Mouse (Mus musculus) stomach, embryonic 16.5 days (tissue): ENCODE results near the gene Srsf4. TPM values are rescaled to one million over a fixed set of nuclear protein-coding genes. Genes with fewer than 3 reads are reported as not detected.

ENCODE experiments used
- ATAC-seq: fragments of 200-750 bp; cut with Nextera tagmentation; 2 replicates; pipeline ENCODE4 v1.8.0; 2017; ENCODE audit warnings: moderate number of reproducible peaks, moderate TSS enrichment; ENCODE audit not compliant: insufficient read depth, low FRiP score
- H3K27ac ChIP-seq: fragments of 300-500 bp; sonication (generic); 2 replicates; pipeline ENCODE4 v1.5.1; 2014; ENCODE audit warnings: low read length
- H3K27me3 ChIP-seq: fragments of 300-500 bp; sonication (generic); 2 replicates; pipeline ENCODE4 v1.6.1; 2014; ENCODE audit warnings: low read length, control low read depth, mixed read lengths; ENCODE audit not compliant: control insufficient read depth, insufficient read depth
- H3K36me3 ChIP-seq: fragments of 300-500 bp; sonication (generic); 2 replicates; pipeline ENCODE4 v1.6.1; 2014; ENCODE audit warnings: low read length; ENCODE audit not compliant: control insufficient read depth, insufficient read depth
- H3K4me1 ChIP-seq: fragments of 300-500 bp; sonication (generic); 2 replicates; pipeline ENCODE4 v1.6.1; 2014; ENCODE audit warnings: low read length, control low read depth, mixed read lengths; ENCODE audit not compliant: control insufficient read depth, insufficient read depth
- H3K4me2 ChIP-seq: fragments of 300-500 bp; sonication (generic); 2 replicates; pipeline ENCODE4 v1.6.1; 2014; ENCODE audit warnings: low read depth, low read length, mixed read lengths
- H3K4me3 ChIP-seq: fragments of 300-500 bp; sonication (generic); replicated peaks from 2 replicates; pipeline ENCODE4 v1.5.1; 2014; ENCODE audit warnings: mild to moderate bottlenecking, low read length
- H3K9ac ChIP-seq: fragments of 300-500 bp; sonication (generic); 2 replicates; pipeline ENCODE4 v1.6.1; 2014; ENCODE audit warnings: low read length
- H3K9me3 ChIP-seq: fragments of 300-500 bp; sonication (generic); replicated peaks from 2 replicates; pipeline ENCODE4 v1.6.1; 2016; ENCODE audit warnings: low read length, control low read depth; ENCODE audit not compliant: control insufficient read depth
- WGBS: fragments of 180-500 bp; shearing (Covaris S2); extraction: QIAGEN DNeasy Blood & Tissue Kit; methylation state at CpG from one replicate; pipeline ENCODE4 v1.1.7; 2014; 5-methylcytosine and 5-hydroxymethylcytosine counted together
- polyA plus RNA-seq: library from polyadenylated mRNA; unstranded; fragments of >200 nt; fragmentation: Nextera tagmentation; extraction: Ambion mirVana; gene quantifications from 2 replicates; pipeline ENCODE4 v1.2.1, GENCODE M21; 2015

Srsf4 gene
- polyA plus RNA-seq, 1 experiment from 2014 or later: 81.2 TPM

DNA sequence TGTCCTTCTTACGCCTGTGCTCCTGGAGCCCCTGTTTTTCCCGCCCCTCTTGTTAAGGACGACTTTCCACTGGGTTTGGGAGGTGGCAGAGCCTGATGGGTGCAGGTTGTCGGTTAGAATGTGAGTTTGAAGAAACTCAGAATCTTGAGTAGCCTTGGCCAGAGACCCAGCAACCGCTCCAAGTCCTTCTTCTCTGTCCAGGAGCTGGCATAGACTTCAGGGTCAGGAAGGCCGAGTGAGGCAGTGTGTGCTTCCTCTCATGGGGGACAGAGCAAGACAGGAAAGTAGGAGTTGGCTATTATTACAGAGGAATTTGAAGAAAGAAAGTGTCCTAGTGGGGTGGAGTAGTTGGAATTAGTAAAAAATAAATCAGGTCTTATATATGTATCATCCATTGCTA, 10.2 kb downstream of the Srsf4 start:
- Histone ChIP-seq H3K4me2 (no peak overlapping the region), H3K4me3 (no peak overlapping the region), H3K9me3 (no peaks in the 10 kb centered on the region), H3K4me1 (peaks cover 19% of the 10 kb centered on the region), H3K9ac (no peak overlapping the region), H3K27me3 (no peaks in the 10 kb centered on the region), H3K36me3 (0 out of 2 replicates have a peak, but pooled peaks cover 4% of the 10 kb centered on the region), H3K27ac (no peak overlapping the region)
- ATAC-seq: no peak
- WGBS: 72% methylated on average over 6 of the region's 6 CpGs

DNA sequence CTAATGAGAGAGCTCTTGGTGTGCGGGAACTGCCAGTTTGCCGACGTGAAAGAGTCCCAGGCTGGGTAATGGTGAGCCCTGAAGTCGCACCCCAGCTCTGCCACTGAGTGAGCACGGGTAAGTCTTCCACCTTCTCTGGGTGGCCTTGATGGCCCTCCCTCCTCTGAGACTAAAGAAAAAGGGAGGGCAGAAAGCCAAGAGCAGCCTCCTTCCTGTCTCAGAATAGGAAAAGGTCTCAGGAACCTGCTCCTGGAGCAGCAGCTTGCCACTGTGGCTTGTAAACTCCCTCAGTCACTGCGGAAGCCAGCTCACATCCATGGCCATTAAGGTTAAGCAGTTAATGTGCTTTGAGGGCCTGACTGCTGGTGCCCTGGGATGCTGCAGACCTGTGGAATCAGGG, 12.0 kb downstream of the Srsf4 start:
- no peak for ATAC-seq
- H3K27ac ChIP-seq: no peak overlapping the region
- no peaks in the 10 kb centered on the region for H3K27me3 ChIP-seq
- no peaks in the 10 kb centered on the region for H3K9me3 ChIP-seq
- no peak overlapping the region for H3K9ac ChIP-seq
- H3K4me3 ChIP-seq: no peak overlapping the region
- H3K4me2 ChIP-seq: no peak overlapping the region
- peaks cover 7% of the 10 kb centered on the region for H3K4me1 ChIP-seq
- 82% methylated on average over 6 of the region's 6 CpGs for WGBS
- 0 out of 2 replicates have a peak, but pooled peaks cover 4% of the 10 kb centered on the region for H3K36me3 ChIP-seq

DNA sequence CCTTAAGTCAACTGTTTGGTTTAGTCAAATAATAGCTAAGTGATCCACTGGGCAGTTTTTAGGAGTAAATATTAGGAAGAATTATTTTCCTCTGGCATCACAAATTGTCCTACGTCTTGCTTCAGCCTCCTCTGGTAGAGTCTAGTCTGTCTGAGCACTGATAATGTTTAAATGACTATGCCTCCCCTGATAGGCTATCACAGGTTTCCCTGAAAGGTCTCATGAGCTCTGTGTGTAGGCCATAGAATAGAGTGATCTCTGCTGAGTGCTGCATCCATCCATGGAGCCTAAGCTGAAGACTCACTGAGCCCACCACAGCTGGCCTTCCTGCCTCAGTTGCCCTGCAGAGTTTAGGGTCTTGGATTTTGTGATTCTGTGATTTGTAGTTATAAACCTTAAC, 15.1 kb downstream of the Srsf4 start:
- Histone ChIP-seq H3K4me1 (peaks cover 4% of the 10 kb centered on the region), H3K4me2 (no peak overlapping the region), H3K27me3 (no peaks in the 10 kb centered on the region), H3K4me3 (no peak overlapping the region), H3K27ac (no peak overlapping the region), H3K36me3 (0 out of 2 replicates have a peak, but pooled peaks cover 8% of the 10 kb centered on the region), H3K9ac (no peak overlapping the region), H3K9me3 (no peaks in the 10 kb centered on the region)
- WGBS: 73% methylated on average over 1 of the region's 1 CpGs
- ATAC-seq: no peak

DNA sequence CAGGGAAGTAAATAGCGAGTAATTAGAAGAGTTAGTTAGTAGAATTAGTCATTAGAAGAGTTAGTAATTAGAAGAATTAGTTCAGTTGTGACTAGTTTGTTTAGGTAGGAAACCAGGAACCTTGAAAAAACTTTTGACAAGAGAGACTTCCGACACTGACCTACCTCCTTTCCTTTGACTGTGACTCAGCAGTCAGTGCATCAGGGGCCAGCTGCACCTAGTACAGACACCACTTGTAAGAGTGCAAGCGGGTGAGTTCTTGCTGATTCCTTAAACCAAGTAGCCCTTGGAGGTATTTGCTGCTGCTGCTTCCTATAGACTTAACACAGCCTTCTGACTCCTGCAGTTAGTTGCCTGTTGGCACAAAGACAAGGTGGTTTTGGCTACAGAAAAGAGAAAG, 17.3 kb downstream of the Srsf4 start:
- no peak overlapping the region for H3K27ac ChIP-seq
- no peak overlapping the region for H3K9ac ChIP-seq
- no peaks in the 10 kb centered on the region for H3K9me3 ChIP-seq
- H3K4me2 ChIP-seq: no peak overlapping the region
- 92% methylated on average over 3 of the region's 3 CpGs for WGBS
- peaks cover 9% of the 10 kb centered on the region; the same call in 1 of the 2 replicates for H3K36me3 ChIP-seq
- no peak overlapping the region for H3K4me3 ChIP-seq
- no peaks in the 10 kb centered on the region for H3K4me1 ChIP-seq
- no peaks in the 10 kb centered on the region for H3K27me3 ChIP-seq
- ATAC-seq: no peak

DNA sequence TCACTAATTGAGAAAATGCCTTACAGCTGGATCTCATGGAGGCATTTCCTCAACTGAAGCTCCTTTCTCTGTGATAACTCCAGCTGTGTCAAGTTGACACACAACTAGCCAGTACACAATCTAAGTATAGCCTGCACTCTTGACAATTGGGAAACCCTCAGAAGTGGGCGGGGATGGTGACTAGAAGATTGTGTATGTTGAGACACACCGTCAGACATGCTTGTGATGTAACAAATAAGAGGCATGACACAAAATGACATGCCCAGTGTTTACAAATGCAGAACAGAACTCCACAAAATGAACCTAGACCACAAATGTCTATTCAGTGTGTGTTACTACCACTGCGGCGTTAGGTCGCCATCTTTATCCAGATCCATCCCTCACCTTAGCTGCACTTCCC, 23.7 kb downstream of the Srsf4 start:
- Histone ChIP-seq H3K4me2 (no peak overlapping the region), H3K4me1 (no peaks in the 10 kb centered on the region), H3K36me3 (peaks cover 42% of the 10 kb centered on the region), H3K27me3 (no peaks in the 10 kb centered on the region), H3K9ac (no peak overlapping the region), H3K9me3 (no peaks in the 10 kb centered on the region), H3K4me3 (no peak overlapping the region), H3K27ac (no peak overlapping the region)
- 93% methylated on average over 5 of the region's 5 CpGs for WGBS
- no peak for ATAC-seq

DNA sequence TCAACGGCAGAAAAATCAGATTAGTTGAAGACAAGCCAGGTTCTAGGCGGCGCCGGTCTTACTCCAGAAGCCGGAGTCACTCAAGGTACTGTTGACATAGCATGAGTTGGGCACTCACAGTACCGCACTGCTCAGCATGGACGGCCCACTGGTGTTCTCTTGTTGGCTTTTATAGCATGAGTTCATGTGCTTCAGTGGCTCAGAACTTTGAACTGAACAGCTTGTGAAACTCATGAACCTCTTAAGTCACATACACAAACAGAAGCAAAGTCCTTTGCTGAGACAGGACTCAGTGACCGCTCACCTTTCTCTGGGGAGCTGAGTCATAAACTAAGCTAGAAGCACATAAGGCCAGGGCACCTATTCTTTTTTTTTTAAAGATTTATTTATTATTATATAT, 24.4 kb downstream of the Srsf4 start:
- no peak overlapping the region for H3K4me2 ChIP-seq
- no peaks in the 10 kb centered on the region for H3K4me1 ChIP-seq
- H3K4me3 ChIP-seq: no peak overlapping the region
- WGBS: 92% methylated on average over 8 of the region's 8 CpGs
- H3K27ac ChIP-seq: no peak overlapping the region
- no peaks in the 10 kb centered on the region for H3K27me3 ChIP-seq
- H3K9me3 ChIP-seq: no peaks in the 10 kb centered on the region
- ATAC-seq: no peak
- peaks cover 43% of the 10 kb centered on the region for H3K36me3 ChIP-seq
- no peak overlapping the region for H3K9ac ChIP-seq

DNA sequence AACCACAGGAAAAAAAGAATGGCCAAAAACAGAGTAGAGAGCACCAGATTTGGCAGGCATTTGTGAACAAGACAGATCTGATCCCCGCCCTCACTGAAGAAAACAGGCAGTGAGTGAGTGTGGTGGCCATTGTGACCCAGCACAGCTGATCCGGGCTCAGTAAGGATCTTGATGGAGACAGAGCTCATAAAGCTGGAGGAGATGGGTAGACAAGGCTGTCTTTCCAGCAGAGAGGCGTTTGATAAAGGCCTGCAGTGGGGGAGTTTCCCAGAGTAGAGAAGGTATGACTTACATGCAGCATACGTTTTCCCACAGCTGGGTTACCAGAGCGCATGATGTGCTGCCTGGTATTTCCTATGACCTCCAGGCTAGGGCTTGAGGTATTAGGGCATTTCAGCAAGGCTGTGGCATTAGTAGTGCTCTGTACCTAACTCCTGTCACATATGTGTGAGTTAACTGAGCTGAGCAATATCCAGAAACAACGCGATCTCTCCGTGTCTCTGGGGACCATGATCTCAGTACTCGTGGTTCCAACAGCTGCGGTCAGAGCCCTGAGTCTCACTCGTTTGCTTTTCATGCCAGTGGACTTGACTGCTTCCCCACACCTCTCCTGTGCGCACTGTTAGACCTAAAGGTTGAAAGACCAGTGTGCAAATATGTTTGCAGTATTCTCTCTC, 25.2 kb downstream of the Srsf4 start:
- Histone ChIP-seq H3K36me3 (peaks cover 43% of the 10 kb centered on the region), H3K9ac (no peak overlapping the region), H3K4me3 (no peak overlapping the region), H3K27ac (no peak overlapping the region), H3K9me3 (no peaks in the 10 kb centered on the region), H3K27me3 (no peaks in the 10 kb centered on the region), H3K4me2 (no peak overlapping the region), H3K4me1 (no peaks in the 10 kb centered on the region)
- no peak for ATAC-seq
- 89% methylated on average over 12 of the region's 12 CpGs for WGBS

DNA sequence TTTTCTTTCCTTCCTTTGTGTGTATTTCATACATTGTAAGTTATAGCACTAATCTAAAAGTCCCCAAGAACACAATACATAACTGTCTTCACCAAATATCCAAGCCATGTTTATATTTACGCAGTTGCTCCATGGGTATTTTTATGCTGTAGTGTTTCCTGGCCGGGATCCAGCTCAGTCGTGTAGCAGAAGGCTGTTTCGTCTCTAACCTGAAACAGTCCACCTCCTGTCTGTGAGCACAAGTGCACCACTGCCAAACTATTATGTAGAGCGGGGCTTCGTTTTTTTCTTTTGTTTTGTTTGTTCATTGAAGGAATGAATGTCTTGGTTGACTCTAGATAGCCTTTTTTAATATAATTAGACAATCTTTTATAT, 25.8 kb downstream of the Srsf4 start:
- H3K4me3 ChIP-seq: no peak overlapping the region
- no peaks in the 10 kb centered on the region for H3K4me1 ChIP-seq
- H3K27ac ChIP-seq: no peak overlapping the region
- H3K27me3 ChIP-seq: no peaks in the 10 kb centered on the region
- no peak for ATAC-seq
- H3K9ac ChIP-seq: no peak overlapping the region
- no peak overlapping the region for H3K4me2 ChIP-seq
- H3K36me3 ChIP-seq: peaks cover 42% of the 10 kb centered on the region
- 76% methylated on average over 6 of the region's 6 CpGs for WGBS
- no peaks in the 10 kb centered on the region for H3K9me3 ChIP-seq

DNA sequence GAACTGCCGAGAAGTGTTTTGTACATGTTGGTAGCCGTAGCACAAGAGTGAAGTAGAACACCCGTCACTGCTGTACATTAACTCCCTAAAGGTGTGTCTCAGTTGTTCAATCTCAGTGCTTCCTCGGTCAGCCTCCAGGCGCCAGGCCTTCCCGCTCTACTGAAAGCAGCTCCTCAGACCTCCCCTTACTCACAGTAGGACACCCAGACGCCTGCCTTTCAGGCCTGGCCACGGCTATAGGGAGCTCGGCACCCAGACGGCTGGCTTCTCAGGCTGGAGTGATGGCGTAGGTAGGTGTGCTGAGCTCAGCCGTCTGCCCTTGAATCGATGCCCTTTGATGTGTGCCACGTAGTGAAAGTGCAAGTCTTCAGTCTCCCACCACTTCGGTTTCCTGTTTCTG, 27.7 kb downstream of the Srsf4 start:
- no peak overlapping the region for H3K4me3 ChIP-seq
- no peak overlapping the region for H3K4me2 ChIP-seq
- H3K27me3 ChIP-seq: no peaks in the 10 kb centered on the region
- H3K9ac ChIP-seq: no peak overlapping the region
- H3K36me3 ChIP-seq: peaks cover 44% of the 10 kb centered on the region
- no peaks in the 10 kb centered on the region for H3K4me1 ChIP-seq
- ATAC-seq: no peak
- 90% methylated on average over 15 of the region's 15 CpGs for WGBS
- no peak overlapping the region for H3K27ac ChIP-seq
- no peaks in the 10 kb centered on the region for H3K9me3 ChIP-seq
